Mouse (Mus musculus) spleen, adult 2 months (tissue): Measurements from ENCODE around the gene Olfr31. TPM values are rescaled to one million over a fixed set of nuclear protein-coding genes. Genes with fewer than 3 reads are reported as not detected.

ENCODE experiments used
- DNase-seq, 2 experiments: peaks; one replicate each; pipeline versions ENCODE4 v3.0.0 to v3.0.0-alpha.2; 2012 to 2021; ENCODE audit warnings: low spot score in 2 of 2, low read depth in 1 of 2
- H3K27ac ChIP-seq: fragments of 200-500 bp; 2 replicates; pipeline ENCODE4 v1.5.1; 2012; ENCODE audit warnings: low read length, inconsistent platforms; ENCODE audit not compliant: insufficient read depth
- H3K27me3 ChIP-seq: fragments of 200-500 bp; 2 replicates; pipeline ENCODE4 v1.6.1; 2012; ENCODE audit warnings: mild to moderate bottlenecking, moderate library complexity, low read length, inconsistent platforms; ENCODE audit not compliant: control insufficient read depth, insufficient read depth
- H3K36me3 ChIP-seq: fragments of 200-500 bp; 2 replicates; pipeline ENCODE4 v1.6.1; 2012; ENCODE audit warnings: mild to moderate bottlenecking, low read length, inconsistent platforms; ENCODE audit not compliant: control insufficient read depth, insufficient read depth
- H3K4me1 ChIP-seq: fragments of 200-500 bp; 2 replicates; pipeline ENCODE4 v1.6.1; 2011; ENCODE audit warnings: inconsistent platforms; ENCODE audit not compliant: control insufficient read depth, insufficient read depth, insufficient read length
- H3K4me3 ChIP-seq: fragments of 200-500 bp; 2 replicates; pipeline ENCODE4 v1.5.1; 2011; ENCODE audit warnings: mild to moderate bottlenecking, inconsistent platforms; ENCODE audit not compliant: insufficient read depth, insufficient read length; ENCODE audit errors: extremely low read depth
- CTCF ChIP-seq: fragments of 200-500 bp; IDR thresholded peaks from 2 replicates; pipeline ENCODE4 v1.5.1; 2011; ENCODE audit warnings: mild to moderate bottlenecking, inconsistent platforms; ENCODE audit not compliant: insufficient read depth, insufficient read length, insufficient replicate concordance; ENCODE audit errors: extremely low read depth
- POLR2A ChIP-seq: fragments of 200-500 bp; IDR thresholded peaks from 2 replicates; pipeline ENCODE4 v1.6.1; 2011; ENCODE audit warnings: low read depth, low read length, inconsistent platforms
- WGBS: fragments of 180-500 bp; shearing (Covaris S2); methylation state at CpG from one replicate; pipeline ENCODE4 v1.1.7; 2018; 5-methylcytosine and 5-hydroxymethylcytosine counted together
- polyA plus RNA-seq: library from polyadenylated mRNA; depleted of rRNA; stranded (reverse); fragments of >200 nt; gene quantifications from 2 replicates; pipeline ENCODE4 v1.2.3, GENCODE M21; 2012

Olfr31 gene
- polyA plus RNA-seq, 1 experiment = not detected

- H3K36me3 ChIP-seq = no peaks in the 10 kb centered on the region
- no peak overlapping the region for H3K27ac ChIP-seq
- no peaks in the 10 kb centered on the region for H3K27me3 ChIP-seq
- H3K4me3 ChIP-seq = no peak overlapping the region
- H3K4me1 ChIP-seq = no peaks in the 10 kb centered on the region
- TF ChIP-seq CTCF = no peak
- WGBS = 95% methylated on average over 7 of the region's 7 CpGs
- no peak for DNase-seq
Measured at GRCm38 (mm10) chr14:14351148-14351455, 28.5 kb downstream of the Olfr31 start.

- DNase-seq = peak in 1 of 2 experiments; percentile 9
- H3K36me3 ChIP-seq = no peaks in the 10 kb centered on the region
- no peak overlapping the region for H3K27ac ChIP-seq
- TF ChIP-seq POLR2A = no peak
- no peak for TF ChIP-seq CTCF
- H3K27me3 ChIP-seq = no peaks in the 10 kb centered on the region
- 94% methylated on average over 9 of the region's 9 CpGs for whole genome bisulfite sequencing
- H3K4me3 ChIP-seq = no peak overlapping the region
- H3K4me1 ChIP-seq = no peaks in the 10 kb centered on the region
Measured at GRCm38 (mm10) chr14:14351721-14352590, 29.3 kb downstream of the Olfr31 start.

GRCm38 (mm10) chr14:14352606-14353005, 30.0 kb downstream of the Olfr31 start:
- Histone ChIP-seq H3K4me3 (no peak overlapping the region), H3K27me3 (no peaks in the 10 kb centered on the region), H3K4me1 (no peaks in the 10 kb centered on the region), H3K36me3 (no peaks in the 10 kb centered on the region), H3K27ac (no peak overlapping the region)
- no peak for DNase-seq
- 87% methylated on average over 6 of the region's 6 CpGs for WGBS
- TF ChIP-seq POLR2A = no peak
- no peak for TF ChIP-seq CTCF

- 92% methylated on average over 7 of the region's 7 CpGs for WGBS
- no peak for DNase-seq
Measured at GRCm38 (mm10) chr14:14353081-14353732, 30.6 kb downstream of the Olfr31 start.

GRCm38 (mm10) chr14:14353740-14354510, 31.3 kb downstream of the Olfr31 start:
- no peak for DNase-seq
- Histone ChIP-seq H3K4me1 (no peaks in the 10 kb centered on the region), H3K27ac (no peak overlapping the region), H3K36me3 (no peaks in the 10 kb centered on the region), H3K4me3 (no peak overlapping the region), H3K27me3 (no peaks in the 10 kb centered on the region)
- WGBS = 97% methylated on average over 8 of the region's 8 CpGs
- TF ChIP-seq POLR2A = no peak
- TF ChIP-seq CTCF = no peak

More at GRCm38 (mm10) chr14:14353081-14353732, 30.6 kb downstream of the Olfr31 start:
- TF ChIP-seq CTCF (no peak), POLR2A (no peak)
- Histone ChIP-seq H3K27ac (no peak overlapping the region), H3K4me1 (no peaks in the 10 kb centered on the region), H3K36me3 (no peaks in the 10 kb centered on the region), H3K4me3 (no peak overlapping the region), H3K27me3 (no peaks in the 10 kb centered on the region)

GRCm38 (mm10) chr14:14354511-14355359, 32.1 kb downstream of the Olfr31 start:
- no peak for DNase-seq
- H3K4me1 ChIP-seq = no peaks in the 10 kb centered on the region
- H3K4me3 ChIP-seq = no peak overlapping the region
- H3K36me3 ChIP-seq = no peaks in the 10 kb centered on the region
- H3K27me3 ChIP-seq = no peaks in the 10 kb centered on the region
- TF ChIP-seq POLR2A (no peak), CTCF (no peak)
- 93% methylated on average over 13 of the region's 13 CpGs for WGBS
- no peak overlapping the region for H3K27ac ChIP-seq
